Mouse (Mus musculus): ENCODE data around the gene Itgav.

DNA sequence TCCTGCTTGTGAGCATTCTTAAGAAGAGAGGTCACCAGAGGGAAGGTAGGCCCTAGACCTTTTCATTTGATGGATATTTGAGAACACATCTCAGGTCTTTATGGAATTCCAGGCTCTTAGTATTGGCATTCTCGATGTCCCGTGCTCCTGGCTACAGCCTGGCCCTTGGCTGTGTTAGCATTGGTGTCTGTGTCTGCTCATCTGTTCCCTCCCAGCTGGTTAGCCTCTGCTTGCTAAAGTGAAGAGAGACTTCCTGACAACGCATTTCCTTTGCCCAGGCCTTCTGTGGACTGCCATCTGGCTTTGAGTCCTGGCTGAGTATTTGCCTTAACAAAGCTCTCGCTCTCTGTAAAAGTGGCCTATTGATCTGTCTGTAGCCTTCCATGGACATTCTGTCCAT lies 108.7 kb downstream of the Itgav start:
- TF ChIP-seq CTCF (IDR thresholded peaks at IDR 0.05; ENCODE audit: low read depth) (no peak), EP300 (IDR thresholded peaks at IDR 0.05; ENCODE audit: low read depth) (no peak)
